Mouse (Mus musculus) hindbrain, embryonic 16.5 days (tissue): ENCODE measurements around the gene Cyb5r4. TPM values are rescaled to one million over a fixed set of nuclear protein-coding genes. Genes with fewer than 3 reads are reported as not detected.
A peak's percentile ranks its signal among the peaks of the same experiment; 100 is the strongest.
"Not testable (repeated sequence)": the region's sequence is repeated elsewhere in the genome, so short reads cannot be mapped to it uniquely, and the experiment has no call there.

ENCODE experiments used
- ATAC-seq: fragments of 200-750 bp; cut with Nextera tagmentation; 2 replicates; pipeline ENCODE4 v1.8.0; 2017; ENCODE audit warnings: moderate TSS enrichment, moderate library complexity
- H3K27ac ChIP-seq: fragments of 300-500 bp; sonication (generic); 2 replicates; pipeline ENCODE4 v1.5.1; 2014; ENCODE audit warnings: low read depth, mild to moderate bottlenecking, control low read depth, low read length, moderate library complexity
- H3K27me3 ChIP-seq: fragments of 300-500 bp; sonication (generic); replicated peaks from 2 replicates; pipeline ENCODE4 v1.6.1; 2014; ENCODE audit warnings: low read length; ENCODE audit not compliant: control insufficient read depth, insufficient read depth
- H3K36me3 ChIP-seq: fragments of 300-500 bp; sonication (generic); 2 replicates; pipeline ENCODE4 v1.6.1; 2014; ENCODE audit warnings: mild to moderate bottlenecking, low read length, moderate library complexity, mixed read lengths; ENCODE audit not compliant: control insufficient read depth, insufficient read depth
- H3K4me1 ChIP-seq: fragments of 300-500 bp; sonication (generic); 2 replicates; pipeline ENCODE4 v1.6.1; 2014; ENCODE audit warnings: low read depth, low read length; ENCODE audit not compliant: control insufficient read depth, insufficient read depth
- H3K4me2 ChIP-seq: fragments of 300-500 bp; sonication (generic); 2 replicates; pipeline ENCODE4 v1.6.1; 2014; ENCODE audit warnings: mild to moderate bottlenecking, low read length, control low read depth, moderate library complexity
- H3K4me3 ChIP-seq: fragments of 300-500 bp; sonication (generic); 2 replicates; pipeline ENCODE4 v1.5.1; 2014; ENCODE audit warnings: mild to moderate bottlenecking, low read length, control low read depth, moderate library complexity
- H3K9ac ChIP-seq: fragments of 300-500 bp; sonication (generic); 2 replicates; pipeline ENCODE4 v1.6.1; 2014; ENCODE audit warnings: low read depth, mild to moderate bottlenecking, control low read depth, low read length, moderate library complexity
- H3K9me3 ChIP-seq: fragments of 300-500 bp; sonication (generic); 2 replicates; pipeline ENCODE4 v1.6.1; 2014; ENCODE audit warnings: mild to moderate bottlenecking, low read length, moderate library complexity; ENCODE audit not compliant: control insufficient read depth
- WGBS: fragments of 180-500 bp; shearing (Covaris S2); extraction: QIAGEN DNeasy Blood & Tissue Kit; methylation state at CpG from one replicate; pipeline ENCODE4 v1.1.7; 2014; 5-methylcytosine and 5-hydroxymethylcytosine counted together
- polyA plus RNA-seq: library from polyadenylated mRNA; unstranded; fragments of >200 nt; fragmentation: Nextera tagmentation; extraction: Ambion mirVana; gene quantifications from 2 replicates; pipeline ENCODE4 v1.2.1, GENCODE M21; 2015

Gene Cyb5r4
- polyA plus RNA-seq, 1 experiment from 2014 or later, result 55.2 TPM

DNA sequence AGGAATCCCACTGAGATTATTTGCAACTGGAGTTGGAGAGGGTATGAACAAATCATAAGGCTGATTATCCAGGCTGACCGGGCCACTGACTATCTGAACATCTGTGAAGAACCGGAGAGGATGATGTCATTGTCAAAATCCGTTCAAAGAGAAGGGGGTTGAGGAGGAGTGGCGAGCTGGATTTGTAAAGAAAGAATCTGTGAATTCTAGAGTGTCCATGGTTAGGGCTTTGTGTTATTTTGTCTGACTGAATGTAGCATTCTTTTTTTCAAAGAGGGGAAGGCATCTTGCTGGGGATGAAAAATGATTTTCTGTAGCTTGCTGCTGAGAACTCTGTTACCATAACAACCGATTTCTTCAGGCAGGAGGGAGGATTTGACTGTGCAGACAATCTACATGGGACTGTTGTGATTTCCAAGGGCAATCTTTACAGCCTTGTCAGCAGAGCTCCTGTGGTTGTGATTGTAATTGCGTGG lies 93.7 kb downstream of the Cyb5r4 start:
- H3K4me1 ChIP-seq, result peaks cover 12% of the 10 kb centered on the region
- no peak overlapping the region for H3K4me3 ChIP-seq
- H3K27ac ChIP-seq, result peak overlapping the region; percentile 83
- H3K9ac ChIP-seq, result peak overlapping the region; percentile 28; the same call in 1 of the 2 replicates
- peak overlapping the region; percentile 37 for H3K4me2 ChIP-seq
- ATAC-seq, result peak; percentile 90
- H3K27me3 ChIP-seq, result no peaks in the 10 kb centered on the region
- H3K36me3 ChIP-seq, result no peaks in the 10 kb centered on the region
- WGBS, result 12% methylated on average over 6 of the region's 6 CpGs
- H3K9me3 ChIP-seq, result no peaks in the 10 kb centered on the region

DNA sequence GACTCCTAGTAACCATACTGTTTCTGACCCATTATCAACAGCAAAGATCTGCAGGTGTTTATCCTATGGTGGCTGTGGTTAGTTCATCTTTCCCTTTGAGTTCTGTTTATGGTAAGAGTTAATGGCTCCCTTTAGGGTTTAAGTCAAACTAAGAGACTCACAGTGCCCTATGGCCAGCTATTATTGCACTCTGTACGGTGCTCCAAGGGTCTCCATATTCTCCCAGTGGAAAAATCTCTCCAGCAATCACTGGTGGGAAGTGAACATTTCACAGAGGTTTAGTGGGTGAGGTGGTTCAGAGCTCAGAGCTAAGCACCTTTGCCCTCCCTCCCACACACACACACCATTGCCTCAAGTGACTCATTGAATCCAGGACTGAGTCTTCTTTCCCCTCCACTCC lies 94.2 kb downstream of the Cyb5r4 start:
- peak overlapping the region; percentile 83 for H3K27ac ChIP-seq
- H3K9me3 ChIP-seq, result no peaks in the 10 kb centered on the region
- 65% methylated on average over 1 of the region's 1 CpGs for WGBS
- H3K9ac ChIP-seq, result no peak overlapping the region
- no peaks in the 10 kb centered on the region for H3K27me3 ChIP-seq
- H3K36me3 ChIP-seq, result no peaks in the 10 kb centered on the region
- no peak overlapping the region for H3K4me3 ChIP-seq
- H3K4me2 ChIP-seq, result no peak overlapping the region
- ATAC-seq, result no peak; the same call in none of the 2 replicates
- H3K4me1 ChIP-seq, result peaks cover 12% of the 10 kb centered on the region

DNA sequence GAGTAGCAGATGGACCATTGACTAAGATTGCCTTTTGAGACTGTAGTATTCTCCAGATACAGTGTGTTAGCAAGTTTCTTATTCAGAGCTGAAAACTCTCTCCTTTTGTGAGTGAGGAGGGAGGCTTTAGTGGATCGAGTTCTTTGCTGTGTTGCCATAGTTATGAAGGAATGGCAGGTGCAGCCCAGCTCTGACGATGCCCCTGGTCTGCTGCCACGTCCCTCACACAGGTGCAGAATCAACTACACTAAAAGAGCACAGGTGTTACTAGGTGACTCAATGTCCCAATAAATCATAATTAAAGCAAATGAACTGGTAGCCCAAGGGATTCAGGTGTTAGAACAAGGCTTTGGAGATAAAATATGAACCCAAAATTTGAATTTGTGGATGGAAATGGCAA lies 97.2 kb downstream of the Cyb5r4 start:
- Histone ChIP-seq H3K36me3 (no peaks in the 10 kb centered on the region), H3K27me3 (no peaks in the 10 kb centered on the region), H3K9ac (no peak overlapping the region), H3K27ac (no peak overlapping the region), H3K4me1 (peaks cover 13% of the 10 kb centered on the region), H3K9me3 (no peaks in the 10 kb centered on the region), H3K4me3 (no peak overlapping the region), H3K4me2 (no peak overlapping the region)
- WGBS, result 53% methylated on average over 3 of the region's 3 CpGs
- no peak for ATAC-seq

DNA sequence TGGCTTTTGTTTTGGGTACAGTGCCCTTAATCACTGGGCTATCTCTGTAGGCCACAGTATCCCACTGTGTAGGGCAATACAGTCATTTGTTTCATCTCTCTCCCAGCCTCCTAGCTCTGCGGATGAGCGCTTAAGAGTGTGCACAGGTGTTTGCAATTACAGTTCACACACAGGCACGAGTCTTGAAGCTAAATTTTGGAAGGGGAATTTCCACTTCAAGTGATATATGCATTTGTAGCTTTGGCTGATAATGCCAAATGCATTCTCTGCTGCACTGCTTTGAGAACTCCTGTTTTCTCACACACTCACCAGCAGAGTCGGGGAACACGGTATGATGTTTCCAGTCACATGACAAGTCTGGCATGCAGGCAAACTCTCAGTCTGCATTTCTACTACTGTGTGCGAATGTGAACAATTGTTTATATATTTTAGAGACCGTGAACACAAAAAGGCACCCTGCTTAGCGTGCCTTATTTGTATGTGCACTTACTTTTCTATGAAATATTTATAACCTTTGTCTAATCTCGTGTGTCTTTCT lies 100.2 kb downstream of the Cyb5r4 start:
- H3K27ac ChIP-seq, result no peak overlapping the region
- 0 out of 2 replicates have a peak, but pooled peaks cover 2% of the 10 kb centered on the region for H3K4me1 ChIP-seq
- no peaks in the 10 kb centered on the region for H3K9me3 ChIP-seq
- H3K4me3 ChIP-seq, result no peak overlapping the region
- ATAC-seq, result peak; percentile 49; the same call in 1 of the 2 replicates
- H3K36me3 ChIP-seq, result no peaks in the 10 kb centered on the region
- H3K4me2 ChIP-seq, result no peak overlapping the region
- WGBS, result 55% methylated on average over 9 of the region's 9 CpGs
- no peak overlapping the region for H3K9ac ChIP-seq
- no peaks in the 10 kb centered on the region for H3K27me3 ChIP-seq

DNA sequence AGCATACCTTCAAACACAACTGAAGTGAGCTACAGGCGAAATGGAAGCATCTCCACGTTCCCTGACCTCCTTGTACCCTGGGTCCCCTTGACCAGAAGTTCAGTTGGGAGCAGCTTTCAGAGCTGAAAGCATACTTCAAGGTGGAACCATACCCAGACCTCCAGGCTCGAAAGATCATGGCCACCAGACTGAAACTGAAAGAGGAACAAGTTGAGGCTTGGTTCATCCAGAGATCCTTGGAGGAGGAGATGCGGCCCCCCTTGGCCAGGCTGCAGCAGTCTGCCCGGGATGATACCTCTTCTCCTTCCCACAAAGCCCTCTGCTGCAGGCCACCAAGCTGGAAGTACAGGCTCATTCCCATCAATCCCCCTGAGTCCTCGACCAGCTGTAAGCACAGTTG lies 105.2 kb downstream of the Cyb5r4 start:
- not testable (repeated sequence) for H3K4me2 ChIP-seq

More for the DNA sequence above, 105.2 kb downstream of the Cyb5r4 start:
- not testable (repeated sequence) for H3K27ac ChIP-seq, H3K4me1 ChIP-seq, H3K9me3 ChIP-seq, H3K4me3 ChIP-seq, H3K9ac ChIP-seq, ATAC-seq, H3K36me3 ChIP-seq, H3K27me3 ChIP-seq
- 82% methylated on average over 4 of the region's 6 CpGs for WGBS

Other genes starting within 250 kb of the Cyb5r4 start
- gene Snap91, start 141.4 kb upstream of the Cyb5r4 start, polyA plus RNA-seq, result 168 and 197 TPM in 2 replicates
- gene Ripply2, start 6.5 kb upstream of the Cyb5r4 start, polyA plus RNA-seq, result 7.8 and 9.5 TPM in 2 replicates
- gene Mrap2, start 122.3 kb downstream of the Cyb5r4 start, polyA plus RNA-seq, result 5.1 and 6.7 TPM in 2 replicates
- 5.9 and 6.6 TPM in 2 replicates for gene Cep162, start 233.5 kb downstream of the Cyb5r4 start, polyA plus RNA-seq